12 mouse cellular contexts compared by ENCODE assay signal in genomic region chr12:44380805-44381204, GRCm38 (mm10). TPM values are rescaled to one million over a fixed set of nuclear protein-coding genes. Genes with fewer than 3 reads are reported as not detected.
DNase-seq lines count a peak whose midpoint lies in the region; ATAC-seq and TF ChIP-seq lines count a peak whose summit lies in the region.
"Had no signal": no experiment of that assay in that cellular context is flagged by ENCODE, and none has a peak within 500 bp of the region (broad histone marks: within the 10 kb centered on the region; RNA-seq: fewer than 3 reads in every experiment).

No protein-coding gene starts in this region.

- no peaks in the 10 kb centered on the region for H3K9me3 ChIP-seq in hindbrain, postnatal 0 days (ENCODE audit: low read length)
- no peaks in the 10 kb centered on the region for H3K9me3 ChIP-seq in hindbrain, embryonic 11.5 days (ENCODE audit: control insufficient read depth, low read length)
- H3K9me3 ChIP-seq: midbrain, embryonic 12.5 days had no signal

- no peak for TF ChIP-seq POLR2A in cortical plate, adult 2 months (IDR thresholded peaks at IDR 0.05; ENCODE audit: extremely low read depth, insufficient read depth, low read length)

- ATAC-seq in hindbrain, postnatal 0 days: peak; percentile 60
- no peak for ATAC-seq in hindbrain, embryonic 11.5 days (ENCODE audit: low FRiP score)
- ATAC-seq: Patski had no signal

- 0 out of 2 replicates have a peak overlapping the region, but pooled peaks have one; percentile 12 for H3K27ac ChIP-seq in hindbrain, postnatal 0 days
- no peak overlapping the region for H3K27ac ChIP-seq in hindbrain, embryonic 11.5 days (ENCODE audit: low read depth, low read length)
- peak overlapping the region; percentile 72; the same call in 1 of the 2 replicates for H3K27ac ChIP-seq in cortical plate, adult 2 months (ENCODE audit: insufficient read depth, low read length)
- H3K27ac ChIP-seq: midbrain, embryonic 12.5 days had no signal

- no peak for TF ChIP-seq CTCF in hindbrain, postnatal 0 days (IDR thresholded peaks at IDR 0.05; ENCODE audit: low read depth)
- no peak for TF ChIP-seq CTCF in cortical plate, adult 2 months (IDR thresholded peaks at IDR 0.05; ENCODE audit: extremely low read depth, insufficient read depth, low read length)

- no peak overlapping the region for H3K4me3 ChIP-seq in hindbrain, postnatal 0 days (ENCODE audit: low read length)
- H3K4me3 ChIP-seq in hindbrain, embryonic 11.5 days (ENCODE audit: low read depth, low read length): no peak overlapping the region
- H3K4me3 ChIP-seq in cortical plate, adult 2 months (ENCODE audit: insufficient read depth, low read length): no peak overlapping the region
- H3K4me3 ChIP-seq: midbrain, embryonic 12.5 days had no signal

- no peaks in the 10 kb centered on the region for H3K36me3 ChIP-seq in hindbrain, postnatal 0 days (ENCODE audit: insufficient read depth, low read length)
- H3K36me3 ChIP-seq in hindbrain, embryonic 11.5 days (ENCODE audit: control insufficient read depth, insufficient read depth, low read length): no peaks in the 10 kb centered on the region
- H3K36me3 ChIP-seq: midbrain, embryonic 12.5 days had no signal

- DNase-seq in hindbrain, postnatal 0 days (ENCODE audit: low spot score): peak; percentile 58
- DNase-seq in hindbrain, embryonic 11.5 days (ENCODE audit: low spot score): no peak
- peak; percentile 49 to 86 for DNase-seq in layer of hippocampus, postnatal 14 days (ENCODE audit: low spot score in 2 of 2)
- peak; percentile 77 to 85 for DNase-seq in right cerebral cortex, postnatal 36 days (ENCODE audit: low spot score in 2 of 2)
- DNase-seq in kidney, postnatal 14 days: no peak
- DNase-seq in MN1 (ENCODE audit: low spot score): no peak
- no peak for DNase-seq in ovary, adult 18-20 months (ENCODE audit: low spot score)
- DNase-seq: adrenal gland, postnatal 36 days; lung, adult 2 months had no signal

- no peak overlapping the region for H3K9ac ChIP-seq in hindbrain, postnatal 0 days (replicated peaks; ENCODE audit: low read length)
- H3K9ac ChIP-seq in hindbrain, embryonic 11.5 days (ENCODE audit: low read depth, low read length): no peak overlapping the region
- H3K9ac ChIP-seq: midbrain, embryonic 12.5 days had no signal

- H3K27me3 ChIP-seq in hindbrain, postnatal 0 days (ENCODE audit: insufficient read depth, low read length): no peaks in the 10 kb centered on the region
- no peaks in the 10 kb centered on the region for H3K27me3 ChIP-seq in hindbrain, embryonic 11.5 days (ENCODE audit: control insufficient read depth, insufficient read depth, low read length)
- H3K27me3 ChIP-seq: midbrain, embryonic 12.5 days had no signal

- H3K4me2 ChIP-seq in hindbrain, postnatal 0 days (ENCODE audit: low read depth, low read length): no peak overlapping the region
- H3K4me2 ChIP-seq in hindbrain, embryonic 11.5 days (replicated peaks; ENCODE audit: low read depth, low read length): no peak overlapping the region
- H3K4me2 ChIP-seq: midbrain, embryonic 12.5 days had no signal

- WGBS in hindbrain, postnatal 0 days: 60% methylated on average over 4 of the region's 4 CpGs
- 92% methylated on average over 4 of the region's 4 CpGs for WGBS in hindbrain, embryonic 11.5 days

- H3K4me1 ChIP-seq in hindbrain, postnatal 0 days (ENCODE audit: insufficient read depth, low read length): peaks cover 12% of the 10 kb centered on the region; the same call in 1 of the 2 replicates
- no peaks in the 10 kb centered on the region for H3K4me1 ChIP-seq in hindbrain, embryonic 11.5 days (replicated peaks; ENCODE audit: control insufficient read depth, insufficient read depth, low read length)
- peaks cover 13% of the 10 kb centered on the region for H3K4me1 ChIP-seq in cortical plate, adult 2 months (ENCODE audit: control insufficient read depth, insufficient read depth, low read length)

RNA-seq across cellular contexts. Expression of gene Nrcam, which starts 52.1 kb away (rescaled TPM):
- total RNA-seq in hindbrain, postnatal 0 days (2014; rRNA removed): 163 and 192 TPM in 2 replicates
- 113 and 117 TPM in 2 replicates for polyA plus RNA-seq in hindbrain, postnatal 0 days (2015; fragmentation: Nextera tagmentation; extraction: Ambion mirVana)
- 67.6 and 82.8 TPM in 2 replicates for polyA plus RNA-seq in hindbrain, embryonic 11.5 days (2014; fragmentation: Nextera tagmentation; extraction: Ambion mirVana)
- polyA plus RNA-seq in cortical plate, adult 2 months (2012; rRNA removed): 178 and 188 TPM in 2 replicates
- total RNA-seq in layer of hippocampus, postnatal 14 days (2021): 100 to 1,000 TPM; 447 to 466 TPM

Comparison
In these comparisons a context has a peak if more than half of its experiments do, and no peak if none do; other contexts are left out.
1. DNase-seq: peak in hindbrain, postnatal 0 days (single experiment), layer of hippocampus, postnatal 14 days (2 of 2) and right cerebral cortex, postnatal 36 days (2 of 2); none in hindbrain, embryonic 11.5 days (single experiment), kidney, postnatal 14 days (single experiment), MN1 (single experiment) and ovary, adult 18-20 months (single experiment).